Mouse (Mus musculus): ENCODE results near the gene Scrn2.

Gene Scrn2

GRCm38 (mm10) chr11:97050216-97050943 lies 20.6 kb downstream of the Scrn2 start, which contains the start of gene Osbpl7:
TSS of gene Osbpl7 (plus strand) at chr11:97050628.
- peak; percentile 36 to 55 for DNase-seq (ENCODE audit: low spot score in 2 of 2)

GRCm38 (mm10) chr11:97050944-97051586 lies 21.3 kb downstream of the Scrn2 start:
- no peak for DNase-seq (ENCODE audit: low spot score in 2 of 2)

GRCm38 (mm10) chr11:97052219-97052646 lies 22.5 kb downstream of the Scrn2 start:
- no peak for DNase-seq (ENCODE audit: low spot score in 2 of 2)

GRCm38 (mm10) chr11:97063274-97063920 lies 33.7 kb downstream of the Scrn2 start:
- no peak for DNase-seq (ENCODE audit: low spot score in 2 of 2)

GRCm38 (mm10) chr11:97063921-97064295 lies 34.2 kb downstream of the Scrn2 start:
- DNase-seq (ENCODE audit: low spot score in 2 of 2) = no peak

- no peak for DNase-seq (ENCODE audit: low spot score in 2 of 2)
Observed at GRCm38 (mm10) chr11:97065538-97066295, 36.0 kb downstream of the Scrn2 start.

GRCm38 (mm10) chr11:97066656-97067360 lies 37.1 kb downstream of the Scrn2 start:
- no peak for DNase-seq (ENCODE audit: low spot score in 2 of 2)

- DNase-seq (ENCODE audit: low spot score in 2 of 2) = no peak
Observed at GRCm38 (mm10) chr11:97069333-97069732, 39.6 kb downstream of the Scrn2 start.

GRCm38 (mm10) chr11:97069770-97070169 lies 40.0 kb downstream of the Scrn2 start:
- DNase-seq (ENCODE audit: low spot score in 2 of 2) = no peak

GRCm38 (mm10) chr11:97071129-97071528 lies 41.4 kb downstream of the Scrn2 start:
- no peak for DNase-seq (ENCODE audit: low spot score in 2 of 2)

GRCm38 (mm10) chr11:97072533-97072932 lies 42.8 kb downstream of the Scrn2 start:
- DNase-seq (ENCODE audit: low spot score in 2 of 2) = peak; percentile 40 to 43

- no peak for DNase-seq (ENCODE audit: low spot score in 2 of 2)
Observed at GRCm38 (mm10) chr11:97074235-97074634, 44.5 kb downstream of the Scrn2 start.

GRCm38 (mm10) chr11:97078751-97079150 lies 49.0 kb downstream of the Scrn2 start:
- DNase-seq (ENCODE audit: low spot score in 2 of 2) = no peak

GRCm38 (mm10) chr11:97080291-97080690 lies 50.6 kb downstream of the Scrn2 start:
- DNase-seq (ENCODE audit: low spot score in 2 of 2) = no peak

- no peak for DNase-seq (ENCODE audit: low spot score in 2 of 2)
Observed at GRCm38 (mm10) chr11:97082977-97083376, 53.2 kb downstream of the Scrn2 start.

Measured in frontal cortex, postnatal 25 days (tissue).